Mouse (Mus musculus): Measurements from ENCODE around the gene Bcl7a. TPM values are rescaled to one million over a fixed set of nuclear protein-coding genes. Genes with fewer than 3 reads are reported as not detected.

Gene Bcl7a
- total RNA-seq (2021), result 10 to 100 TPM; 14.1 to 20.6 TPM
- long read RNA-seq, experiment 1, full-length matches to known transcripts, result 2 of 9 reads
- long read RNA-seq, experiment 1, partial matches to known transcripts, result 2 of 9 reads
- long read RNA-seq, experiment 1, other reads (novel, unspliced or antisense), result 5 of 9 reads
- long read RNA-seq, experiment 2, full-length matches to known transcripts, result 1 of 7 reads
- long read RNA-seq, experiment 2, partial matches to known transcripts, result 0 of 7 reads
- long read RNA-seq, experiment 2, other reads (novel, unspliced or antisense), result 6 of 7 reads

GRCm38 (mm10) chr5:123343707-123344627 is at the start of gene Bcl7a:
TSS of gene Bcl7a (plus strand) at chr5:123343834.
- peak; percentile 93 for DNase-seq

- DNase-seq, result no peak
Measured at GRCm38 (mm10) chr5:123294653-123295052, 49.0 kb upstream of the Bcl7a start.

GRCm38 (mm10) chr5:123296224-123296806 is 47.3 kb upstream of the Bcl7a start:
- no peak for DNase-seq

- DNase-seq, result no peak
Measured at GRCm38 (mm10) chr5:123296972-123297754, 46.5 kb upstream of the Bcl7a start.

- DNase-seq, result no peak
Measured at GRCm38 (mm10) chr5:123297830-123298229, 45.8 kb upstream of the Bcl7a start.

- no peak for DNase-seq
Measured at GRCm38 (mm10) chr5:123298526-123298925, 45.1 kb upstream of the Bcl7a start.

GRCm38 (mm10) chr5:123300496-123301034 is 43.1 kb upstream of the Bcl7a start:
- DNase-seq, result no peak

GRCm38 (mm10) chr5:123301780-123302521 is 41.7 kb upstream of the Bcl7a start:
- peak; percentile 47 for DNase-seq

- no peak for DNase-seq
Measured at GRCm38 (mm10) chr5:123307630-123308282, 35.9 kb upstream of the Bcl7a start.

- DNase-seq, result no peak
Measured at GRCm38 (mm10) chr5:123309816-123310215, 33.8 kb upstream of the Bcl7a start.

- no peak for DNase-seq
Measured at GRCm38 (mm10) chr5:123310221-123310620, 33.4 kb upstream of the Bcl7a start.

GRCm38 (mm10) chr5:123313058-123313630 is 30.5 kb upstream of the Bcl7a start:
- DNase-seq, result no peak

GRCm38 (mm10) chr5:123313851-123314380 is 29.7 kb upstream of the Bcl7a start:
- DNase-seq, result no peak

GRCm38 (mm10) chr5:123315219-123315866 is 28.3 kb upstream of the Bcl7a start:
- DNase-seq, result no peak

GRCm38 (mm10) chr5:123317992-123318391 is 25.6 kb upstream of the Bcl7a start:
- peak; percentile 34 for DNase-seq

GRCm38 (mm10) chr5:123320136-123320535 is 23.5 kb upstream of the Bcl7a start:
- no peak for DNase-seq

GRCm38 (mm10) chr5:123324242-123324641 is 19.4 kb upstream of the Bcl7a start:
- DNase-seq, result no peak

- DNase-seq, result no peak
Measured at GRCm38 (mm10) chr5:123326006-123326750, 17.5 kb upstream of the Bcl7a start.

GRCm38 (mm10) chr5:123326751-123327148 is 16.9 kb upstream of the Bcl7a start:
- DNase-seq, result no peak
